Mouse (Mus musculus) heart, embryonic 15.5 days (tissue): Measurements from ENCODE around the gene Klhl28. TPM values are rescaled to one million over a fixed set of nuclear protein-coding genes. Genes with fewer than 3 reads are reported as not detected.

Experiments used
- ATAC-seq: fragments of 200-750 bp; cut with Nextera tagmentation; replicated peaks from 2 replicates; pipeline ENCODE4 v1.8.0; 2017; ENCODE audit warnings: low read depth, moderate TSS enrichment; ENCODE audit not compliant: insufficient number of reproducible peaks, insufficient read depth, low FRiP score
- H3K27ac ChIP-seq: fragments of 300-500 bp; sonication (generic); 2 replicates; pipeline ENCODE4 v1.5.1; 2015; ENCODE audit warnings: mild to moderate bottlenecking, inconsistent platforms
- H3K27me3 ChIP-seq: fragments of 300-500 bp; sonication (generic); 2 replicates; pipeline ENCODE4 v1.6.1; 2015; ENCODE audit warnings: inconsistent platforms
- H3K36me3 ChIP-seq: fragments of 300-500 bp; sonication (generic); 2 replicates; pipeline ENCODE4 v1.6.1; 2015; ENCODE audit warnings: mild to moderate bottlenecking, inconsistent platforms
- H3K4me1 ChIP-seq: fragments of 300-500 bp; sonication (generic); replicated peaks from 2 replicates; pipeline ENCODE4 v1.6.1; 2015; ENCODE audit warnings: inconsistent platforms
- H3K4me2 ChIP-seq: fragments of 300-500 bp; sonication (generic); 2 replicates; pipeline ENCODE4 v1.6.1; 2015; ENCODE audit warnings: inconsistent platforms, mild to moderate bottlenecking, moderate library complexity
- H3K4me3 ChIP-seq: fragments of 300-500 bp; sonication (generic); 2 replicates; pipeline ENCODE4 v1.5.1; 2015; ENCODE audit warnings: mild to moderate bottlenecking, inconsistent platforms
- H3K9ac ChIP-seq: fragments of 300-500 bp; sonication (generic); 2 replicates; pipeline ENCODE4 v1.6.1; 2015; ENCODE audit warnings: mild to moderate bottlenecking, inconsistent platforms
- H3K9me3 ChIP-seq: fragments of 300-500 bp; sonication (generic); replicated peaks from 2 replicates; pipeline ENCODE4 v1.6.1; 2016; ENCODE audit warnings: inconsistent platforms
- WGBS: fragments of 180-500 bp; shearing (Covaris S2); methylation state at CpG from one replicate; pipeline ENCODE4 v1.1.7; 2015; ENCODE audit warnings: mixed read lengths; 5-methylcytosine and 5-hydroxymethylcytosine counted together
- polyA plus RNA-seq: library from polyadenylated mRNA; unstranded; fragments of >200 nt; fragmentation: Nextera tagmentation; extraction: Ambion mirVana; gene quantifications from 2 replicates; pipeline ENCODE4 v1.2.1, GENCODE M21; 2015

The Klhl28 gene
- polyA plus RNA-seq, 1 experiment from 2014 or later = 10.9 TPM

- H3K4me3 ChIP-seq = peak overlapping the region; percentile 95
- H3K4me1 ChIP-seq = peaks cover 16% of the 10 kb centered on the region
- H3K36me3 ChIP-seq = no peaks in the 10 kb centered on the region
- ATAC-seq = no peak
- peak overlapping the region; percentile 67 for H3K9ac ChIP-seq
- no peaks in the 10 kb centered on the region for H3K9me3 ChIP-seq
- peak overlapping the region; percentile 81 for H3K4me2 ChIP-seq
- H3K27me3 ChIP-seq = no peaks in the 10 kb centered on the region
- peak overlapping the region; percentile 82 for H3K27ac ChIP-seq
- WGBS = 9% methylated on average over 4 of the region's 4 CpGs
Measured at GRCm38 (mm10) chr12:64964560-64964959, 774 bp downstream of the Klhl28 start.

GRCm38 (mm10) chr12:64937493-64937892 lies 27.8 kb downstream of the Klhl28 start:
- Histone ChIP-seq H3K4me3 (no peak overlapping the region), H3K9me3 (no peaks in the 10 kb centered on the region), H3K27me3 (no peaks in the 10 kb centered on the region), H3K36me3 (no peaks in the 10 kb centered on the region), H3K4me2 (no peak overlapping the region), H3K4me1 (no peaks in the 10 kb centered on the region), H3K27ac (no peak overlapping the region), H3K9ac (no peak overlapping the region)
- WGBS = 77% methylated on average over 2 of the region's 2 CpGs
- ATAC-seq = no peak

DNA sequence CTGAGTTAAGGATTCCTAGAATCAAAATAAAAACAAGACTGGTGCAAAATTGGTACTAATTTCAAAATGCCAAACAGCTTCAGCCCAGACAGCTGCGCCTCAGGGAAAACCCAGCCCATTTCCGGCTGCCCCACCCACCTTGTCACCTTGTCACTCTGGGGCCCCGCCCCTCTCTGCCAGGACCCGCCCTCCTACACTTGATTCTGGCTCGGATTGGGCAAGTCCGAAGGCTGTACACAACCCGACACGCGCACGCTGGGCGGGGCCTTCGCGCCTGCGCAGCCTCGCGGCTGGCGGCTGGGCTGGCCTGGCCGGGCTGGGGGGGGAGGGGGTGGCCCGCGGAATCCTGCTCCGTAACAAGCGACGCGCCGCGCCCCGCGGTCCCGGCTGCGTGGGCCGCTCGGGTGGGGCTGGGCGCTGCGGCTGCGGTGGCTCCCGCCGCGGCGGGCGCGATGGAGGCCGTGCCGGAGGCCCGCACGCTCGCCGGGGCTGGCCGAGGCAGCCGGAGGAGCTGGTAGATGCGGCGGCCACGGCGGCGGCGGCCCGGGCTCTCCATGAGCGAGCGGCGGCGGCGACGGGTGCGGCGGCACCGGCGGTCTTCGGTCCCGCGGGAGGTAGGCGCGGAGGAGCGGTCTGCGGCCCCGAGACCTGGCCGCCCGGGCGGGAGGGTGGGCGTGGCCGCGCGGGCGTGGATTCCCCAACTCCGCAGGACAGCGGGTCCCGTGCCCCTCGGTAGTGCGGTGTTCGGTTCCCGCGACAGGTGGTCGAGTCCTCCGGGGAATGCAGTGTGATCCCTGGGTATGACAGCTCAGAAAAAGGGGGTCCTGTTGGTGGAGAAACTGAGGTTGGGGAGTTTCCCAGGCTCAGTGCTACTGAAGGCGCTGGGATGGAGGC lies 47.5 kb downstream of the Klhl28 start, which contains the start of gene Gm527:
Gene Gm527, plus strand, starts transcription at position 329 of the 894 bp plus-strand sequence.
- Histone ChIP-seq H3K4me3 (peak within 1 kb of the TSS; percentile 92), H3K4me2 (peak within 1 kb of the TSS; percentile 86), H3K4me1 (0 out of 2 replicates have a peak, but pooled peaks cover 4% of the 10 kb centered on the region), H3K27me3 (no peaks in the 10 kb centered on the region), H3K36me3 (0 out of 2 replicates have a peak, but pooled peaks cover 7% of the 10 kb centered on the region), H3K27ac (peak within 1 kb of the TSS; percentile 78), H3K9ac (peak within 1 kb of the TSS; percentile 88), H3K9me3 (no peaks in the 10 kb centered on the region)
- under 1% methylated on average over 89 of the region's 93 CpGs for WGBS
- ATAC-seq = peak; percentile 100

DNA sequence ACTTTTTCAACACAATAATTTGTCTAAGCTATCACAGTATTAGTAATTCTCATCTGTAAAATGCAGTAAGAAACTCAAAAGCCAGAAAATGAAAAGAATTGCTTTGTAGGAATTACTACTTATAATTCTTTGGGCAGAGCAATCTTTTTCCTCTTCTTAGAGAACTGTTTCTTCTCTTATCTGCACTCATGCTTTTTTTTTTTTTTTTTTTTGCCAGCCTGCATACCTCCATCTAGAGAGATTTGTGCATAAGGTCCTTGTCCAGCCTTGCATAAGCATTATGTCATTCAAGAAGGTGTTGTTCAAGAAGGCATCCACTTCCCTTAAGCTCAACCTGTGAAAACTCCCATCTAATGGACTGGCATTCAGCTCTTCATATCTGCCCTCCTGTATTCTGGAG lies 48.6 kb downstream of the Klhl28 start:
- ATAC-seq = no peak
- Histone ChIP-seq H3K4me3 (no peak overlapping the region), H3K4me2 (no peak overlapping the region), H3K4me1 (0 out of 2 replicates have a peak, but pooled peaks cover 4% of the 10 kb centered on the region), H3K27ac (no peak overlapping the region), H3K9ac (no peak overlapping the region), H3K36me3 (no peaks in the 10 kb centered on the region), H3K9me3 (no peaks in the 10 kb centered on the region), H3K27me3 (no peaks in the 10 kb centered on the region)

GRCm38 (mm10) chr12:64912996-64913395 lies 52.3 kb downstream of the Klhl28 start:
- Histone ChIP-seq H3K9me3 (no peaks in the 10 kb centered on the region), H3K4me3 (no peak overlapping the region), H3K27ac (no peak overlapping the region), H3K4me1 (0 out of 2 replicates have a peak, but pooled peaks cover 2% of the 10 kb centered on the region), H3K27me3 (no peaks in the 10 kb centered on the region), H3K9ac (no peak overlapping the region), H3K4me2 (no peak overlapping the region), H3K36me3 (no peaks in the 10 kb centered on the region)
- 67% methylated on average over 6 of the region's 6 CpGs for WGBS
- no peak for ATAC-seq

DNA sequence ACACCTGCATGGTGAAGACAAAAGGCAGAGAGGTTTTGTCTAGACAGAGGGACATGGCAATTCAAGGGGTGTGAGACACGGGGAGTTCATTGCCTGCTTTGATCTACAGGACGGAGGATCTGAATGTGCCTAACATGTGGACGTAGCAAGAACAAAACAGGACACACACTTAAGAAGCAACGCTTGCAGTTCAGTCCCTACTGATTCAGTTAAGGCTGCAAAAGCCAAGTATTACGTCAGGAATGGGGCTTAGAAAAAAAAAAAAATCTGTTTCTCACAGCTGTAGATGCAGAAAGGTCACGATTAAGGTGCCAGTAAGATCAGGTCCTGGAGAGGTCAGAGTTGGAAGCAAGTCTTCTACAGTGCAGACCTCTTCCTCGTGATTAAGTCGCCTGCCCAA lies 62.1 kb downstream of the Klhl28 start:
- H3K4me1 ChIP-seq = no peaks in the 10 kb centered on the region; the same call in 1 of the 2 replicates
- H3K36me3 ChIP-seq = no peaks in the 10 kb centered on the region
- no peak overlapping the region for H3K4me2 ChIP-seq
- H3K9me3 ChIP-seq = no peaks in the 10 kb centered on the region
- no peak for ATAC-seq
- H3K4me3 ChIP-seq = no peak overlapping the region
- peak overlapping the region; percentile 14; the same call in 1 of the 2 replicates for H3K27ac ChIP-seq
- no peak overlapping the region for H3K9ac ChIP-seq
- 52% methylated on average over 8 of the region's 8 CpGs for WGBS
- no peaks in the 10 kb centered on the region for H3K27me3 ChIP-seq

- whole genome bisulfite sequencing = 22% methylated on average over 8 of the region's 8 CpGs
- no peaks in the 10 kb centered on the region for H3K27me3 ChIP-seq
- peak overlapping the region; percentile 53 for H3K27ac ChIP-seq
- H3K4me3 ChIP-seq = no peak overlapping the region
- H3K36me3 ChIP-seq = no peaks in the 10 kb centered on the region
- 0 out of 2 replicates have a peak, but pooled peaks have one; percentile 47 for ATAC-seq
- no peaks in the 10 kb centered on the region for H3K9me3 ChIP-seq
- no peaks in the 10 kb centered on the region; the same call in 1 of the 2 replicates for H3K4me1 ChIP-seq
- H3K4me2 ChIP-seq = 0 out of 2 replicates have a peak overlapping the region, but pooled peaks have one; percentile 6
- H3K9ac ChIP-seq = no peak overlapping the region
Measured at GRCm38 (mm10) chr12:64902506-64902905, 62.8 kb downstream of the Klhl28 start.

DNA sequence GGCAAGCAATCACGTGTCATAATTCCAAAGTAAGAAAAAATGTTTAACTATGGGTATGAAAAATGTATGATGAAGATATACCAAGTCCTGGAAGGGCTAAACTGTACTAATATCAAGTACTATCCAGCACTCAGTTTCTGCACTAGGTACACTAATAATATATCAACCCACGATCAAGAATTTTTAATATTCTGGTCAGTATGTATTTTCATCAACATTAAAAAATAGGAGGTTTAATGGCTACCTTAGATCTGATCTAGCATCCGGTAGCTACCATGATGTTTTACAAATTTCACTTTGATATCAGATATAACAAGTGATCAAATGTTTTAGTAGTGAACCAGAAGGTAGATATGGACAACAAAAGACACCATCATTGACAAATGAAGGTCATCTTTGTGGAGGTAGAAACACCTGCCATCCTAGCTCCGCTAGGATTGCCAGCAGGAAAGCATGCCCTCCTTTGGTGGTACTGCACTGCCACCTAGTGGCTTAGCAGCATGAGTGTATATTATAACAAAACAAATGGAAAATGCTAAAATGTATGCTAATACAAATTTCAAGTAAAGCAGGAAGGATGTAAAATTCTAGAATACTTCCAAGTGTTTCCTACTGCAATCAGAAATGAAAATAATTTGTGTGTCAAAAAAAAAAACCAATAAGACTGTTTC lies 68.1 kb downstream of the Klhl28 start:
- no peak overlapping the region for H3K9ac ChIP-seq
- H3K27ac ChIP-seq = no peak overlapping the region
- H3K4me2 ChIP-seq = no peak overlapping the region
- no peaks in the 10 kb centered on the region for H3K36me3 ChIP-seq
- no peak overlapping the region for H3K4me3 ChIP-seq
- 29% methylated on average over 4 of the region's 4 CpGs for WGBS
- no peaks in the 10 kb centered on the region for H3K27me3 ChIP-seq
- H3K9me3 ChIP-seq = no peaks in the 10 kb centered on the region
- H3K4me1 ChIP-seq = no peaks in the 10 kb centered on the region
- no peak for ATAC-seq

Other genes with a start within 250 kb of the Klhl28 start
- gene Gm527, start 47.6 kb downstream of the Klhl28 start, polyA plus RNA-seq = 1.3 and 1.9 TPM in 2 replicates
- 14.0 and 16.5 TPM in 2 replicates for gene Togaram1, start 270 bp upstream of the Klhl28 start, polyA plus RNA-seq
- gene Prpf39, start 70.8 kb upstream of the Klhl28 start, polyA plus RNA-seq = 27.8 and 31.2 TPM in 2 replicates
- 404 and 579 TPM in 2 replicates for gene Fkbp3, start 108.5 kb upstream of the Klhl28 start, polyA plus RNA-seq
- gene Fancm, start 110.1 kb upstream of the Klhl28 start, polyA plus RNA-seq = 4.9 and 5.1 TPM in 2 replicates
- gene Mis18bp1, start 207.1 kb upstream of the Klhl28 start, polyA plus RNA-seq = 29.2 and 35.0 TPM in 2 replicates